Mouse (Mus musculus) adrenal gland, postnatal 10 days (tissue): ENCODE measurements around the gene Slc22a18. TPM values are rescaled to one million over a fixed set of nuclear protein-coding genes. Genes with fewer than 3 reads are reported as not detected.

Experiments used
- total RNA-seq, 2 experiments: library from RNA; stranded (reverse); gene quantifications; 2 replicates each; pipeline ENCODE4 v1.2.3; 2021

The Slc22a18 gene
- total RNA-seq, 2 experiments from 2014 or later = 6.5 to 15.0 TPM

Other genes with a start within 250 kb of the Slc22a18 start
- gene Cdkn1c, start 12.7 kb upstream of the Slc22a18 start, total RNA-seq = 100 to 1,000 TPM; 386 to 453 TPM
- under 1 TPM in 1 of 2 experiments, not detected in 1; 0.82 TPM for gene Phlda2, start 29.4 kb downstream of the Slc22a18 start, total RNA-seq
- gene Nap1l4, start 75.4 kb downstream of the Slc22a18 start, total RNA-seq = 100 to 1,000 TPM; 135 to 153 TPM
- 10 to 100 TPM; 38.7 to 56.6 TPM for gene Cars, start 126.4 kb downstream of the Slc22a18 start, total RNA-seq
- gene Tnfrsf26, start 155.0 kb downstream of the Slc22a18 start, total RNA-seq = 1 to 10 TPM; 1.1 to 1.5 TPM
- 1 to 10 TPM; 5.2 to 7.0 TPM for gene Tnfrsf22, start 175.9 kb downstream of the Slc22a18 start, total RNA-seq
- gene Tnfrsf23, start 212.1 kb downstream of the Slc22a18 start, total RNA-seq = 1 to 10 TPM; 2.4 to 3.0 TPM